Mouse (Mus musculus): ENCODE results near the gene Timm8b. TPM values are rescaled to one million over a fixed set of nuclear protein-coding genes. Genes with fewer than 3 reads are reported as not detected.

Timm8b gene
- 10 to 100 TPM in 10 of 26 experiments, 1 to 10 TPM in 14, not detected in 2; 2.7 to 19.9 (median 7.9) TPM for total RNA-seq (2018; cell fraction: chromatin; rRNA removed)
- total RNA-seq (2018; cell fraction: cytosol; rRNA removed), result 100 to 1,000 TPM in 19 of 26 experiments, 10 to 100 TPM in 7; 86.0 to 197 (median 118) TPM
- total RNA-seq (2018; cell fraction: nucleus; rRNA removed), result 10 to 100 TPM in 24 of 26 experiments, 1 to 10 TPM in 2; 3.8 to 54.0 (median 23.9) TPM
- polyA plus RNA-seq (2018), result 108 to 125 TPM (median 123 TPM) in 3 replicates

GRCm38 (mm10) chr9:50603189-50603997 lies at the start of gene Timm8b, which contains the start of gene Sdhd:
Gene Timm8b, plus strand, starts transcription at chr9:50603910.
Gene Sdhd, minus strand, starts transcription at chr9:50603812.
- WGBS (ENCODE audit: missing documents), result 1% methylated on average over 48 of the region's 48 CpGs
- Histone ChIP-seq H3K4me3 (ENCODE audit: inconsistent target) (peak within 1 kb of the TSS; percentile 98), H3K27ac (peak within 1 kb of the TSS; percentile 71), H3K36me3 (ENCODE audit: inconsistent target) (peaks cover 40% of the 10 kb centered on the region), H3K79me2 (ENCODE audit: inconsistent target) (peaks cover 67% of the 10 kb centered on the region)

GRCm38 (mm10) chr9:50554241-50555093 lies 49.2 kb upstream of the Timm8b start, which contains the start of gene Il18:
Gene Il18, plus strand, starts transcription at chr9:50554827.
- 23% methylated on average over 12 of the region's 12 CpGs for WGBS (ENCODE audit: missing documents)

GRCm38 (mm10) chr9:50555094-50555446 lies 48.6 kb upstream of the Timm8b start, which contains the start of gene Bco2:
Gene Bco2, minus strand, starts transcription at chr9:50555181.
- Histone ChIP-seq H3K27ac (peak within 1 kb of the TSS; percentile 83), H3K36me3 (ENCODE audit: inconsistent target) (no peaks in the 10 kb centered on the region), H3K79me2 (ENCODE audit: inconsistent target) (peaks cover 10% of the 10 kb centered on the region; the same call in 1 of the 2 replicates), H3K4me3 (ENCODE audit: inconsistent target) (peak within 1 kb of the TSS; percentile 39)
- 50% methylated on average over 2 of the region's 2 CpGs for WGBS (ENCODE audit: missing documents)

More at GRCm38 (mm10) chr9:50554241-50555093, 49.2 kb upstream of the Timm8b start, which contains the start of gene Il18:
- no peaks in the 10 kb centered on the region for H3K36me3 ChIP-seq (ENCODE audit: inconsistent target)
- H3K79me2 ChIP-seq (ENCODE audit: inconsistent target), result peaks cover 10% of the 10 kb centered on the region; the same call in 1 of the 2 replicates
- H3K27ac ChIP-seq, result peak within 1 kb of the TSS; percentile 83
- H3K4me3 ChIP-seq (ENCODE audit: inconsistent target), result peak within 1 kb of the TSS; percentile 39

- H3K27ac ChIP-seq, result no peak within 1 kb of the TSS
Measured at GRCm38 (mm10) chr9:50561145-50561917, 42.4 kb upstream of the Timm8b start, which contains the start of gene Tex12. Gene Tex12, minus strand, starts transcription at chr9:50561325.

GRCm38 (mm10) chr9:50561918-50562360 lies 41.8 kb upstream of the Timm8b start:
- Histone ChIP-seq H3K79me2 (ENCODE audit: inconsistent target) (no peaks in the 10 kb centered on the region), H3K4me3 (ENCODE audit: inconsistent target) (no peak overlapping the region), H3K36me3 (ENCODE audit: inconsistent target) (no peaks in the 10 kb centered on the region), H3K27ac (no peak overlapping the region)
- 96% methylated on average over 2 of the region's 2 CpGs for WGBS (ENCODE audit: missing documents)

More at GRCm38 (mm10) chr9:50561145-50561917, 42.4 kb upstream of the Timm8b start, which contains the start of gene Tex12:
- no peak within 1 kb of the TSS for H3K4me3 ChIP-seq (ENCODE audit: inconsistent target)
- WGBS (ENCODE audit: missing documents), result 96% methylated on average over 35 of the region's 38 CpGs
- peaks cover 3% of the 10 kb centered on the region; the same call in 1 of the 2 replicates for H3K79me2 ChIP-seq (ENCODE audit: inconsistent target)
- no peaks in the 10 kb centered on the region for H3K36me3 ChIP-seq (ENCODE audit: inconsistent target)

- Histone ChIP-seq H3K27ac (no peak overlapping the region), H3K79me2 (ENCODE audit: inconsistent target) (no peaks in the 10 kb centered on the region), H3K36me3 (ENCODE audit: inconsistent target) (peaks cover 7% of the 10 kb centered on the region; the same call in 1 of the 2 replicates), H3K4me3 (ENCODE audit: inconsistent target) (no peak overlapping the region)
- WGBS (ENCODE audit: missing documents), result 60% methylated on average over 7 of the region's 7 CpGs
Measured at GRCm38 (mm10) chr9:50565173-50565572, 38.5 kb upstream of the Timm8b start.

- peaks cover 13% of the 10 kb centered on the region; the same call in 1 of the 2 replicates for H3K36me3 ChIP-seq (ENCODE audit: inconsistent target)
Measured at GRCm38 (mm10) chr9:50565940-50566339, 37.8 kb upstream of the Timm8b start.

GRCm38 (mm10) chr9:50567372-50567771 lies 36.3 kb upstream of the Timm8b start:
- 11% methylated on average over 4 of the region's 4 CpGs for WGBS (ENCODE audit: missing documents)
- Histone ChIP-seq H3K79me2 (ENCODE audit: inconsistent target) (no peaks in the 10 kb centered on the region), H3K36me3 (ENCODE audit: inconsistent target) (peaks cover 13% of the 10 kb centered on the region; the same call in 1 of the 2 replicates), H3K27ac (no peak overlapping the region), H3K4me3 (ENCODE audit: inconsistent target) (no peak overlapping the region)

More at GRCm38 (mm10) chr9:50565940-50566339, 37.8 kb upstream of the Timm8b start:
- 98% methylated on average over 4 of the region's 4 CpGs for WGBS (ENCODE audit: missing documents)
- no peak overlapping the region for H3K27ac ChIP-seq
- no peaks in the 10 kb centered on the region for H3K79me2 ChIP-seq (ENCODE audit: inconsistent target)
- no peak overlapping the region for H3K4me3 ChIP-seq (ENCODE audit: inconsistent target)

- 81% methylated on average over 2 of the region's 2 CpGs for WGBS (ENCODE audit: missing documents)
- Histone ChIP-seq H3K36me3 (ENCODE audit: inconsistent target) (peaks cover 13% of the 10 kb centered on the region; the same call in 1 of the 2 replicates), H3K27ac (no peak overlapping the region), H3K4me3 (ENCODE audit: inconsistent target) (no peak overlapping the region), H3K79me2 (ENCODE audit: inconsistent target) (no peaks in the 10 kb centered on the region)
Measured at GRCm38 (mm10) chr9:50567881-50568280, 35.8 kb upstream of the Timm8b start.

GRCm38 (mm10) chr9:50569599-50570525 lies 33.8 kb upstream of the Timm8b start:
- Histone ChIP-seq H3K27ac (no peak overlapping the region), H3K79me2 (ENCODE audit: inconsistent target) (no peaks in the 10 kb centered on the region), H3K4me3 (ENCODE audit: inconsistent target) (no peak overlapping the region), H3K36me3 (ENCODE audit: inconsistent target) (peaks cover 29% of the 10 kb centered on the region; the same call in 1 of the 2 replicates)
- WGBS (ENCODE audit: missing documents), result 85% methylated on average over 9 of the region's 10 CpGs

- Histone ChIP-seq H3K4me3 (ENCODE audit: inconsistent target) (no peak overlapping the region), H3K36me3 (ENCODE audit: inconsistent target) (peaks cover 18% of the 10 kb centered on the region), H3K27ac (no peak overlapping the region), H3K79me2 (ENCODE audit: inconsistent target) (no peaks in the 10 kb centered on the region)
- WGBS (ENCODE audit: missing documents), result 93% methylated on average over 4 of the region's 4 CpGs
Measured at GRCm38 (mm10) chr9:50580370-50580769, 23.3 kb upstream of the Timm8b start.

GRCm38 (mm10) chr9:50585145-50585818 lies 18.4 kb upstream of the Timm8b start:
- 95% methylated on average over 6 of the region's 6 CpGs for WGBS (ENCODE audit: missing documents)
- H3K27ac ChIP-seq, result no peak overlapping the region
- no peaks in the 10 kb centered on the region for H3K79me2 ChIP-seq (ENCODE audit: inconsistent target)
- no peak overlapping the region for H3K4me3 ChIP-seq (ENCODE audit: inconsistent target)
- H3K36me3 ChIP-seq (ENCODE audit: inconsistent target), result peaks cover 15% of the 10 kb centered on the region

Data from macrophage (primary cell).